Mouse (Mus musculus) hindbrain, embryonic 14.5 days (tissue): ENCODE results near the gene Traf3ip3. TPM values are rescaled to one million over a fixed set of nuclear protein-coding genes. Genes with fewer than 3 reads are reported as not detected.

Experiments used
- ATAC-seq: fragments of 200-750 bp; cut with Nextera tagmentation; 2 replicates; pipeline ENCODE4 v1.8.0; 2017; ENCODE audit warnings: moderate number of reproducible peaks, mild to moderate bottlenecking, moderate TSS enrichment, moderate library complexity; ENCODE audit not compliant: low FRiP score
- DNase-seq: peaks from one replicate; pipeline ENCODE4 v3.0.0-alpha.2; 2015; ENCODE audit warnings: low spot score
- H3K27ac ChIP-seq: fragments of 300-500 bp; sonication (generic); 2 replicates; pipeline ENCODE4 v1.5.1; 2014; ENCODE audit warnings: mild to moderate bottlenecking, moderate library complexity
- H3K27me3 ChIP-seq: fragments of 300-500 bp; sonication (generic); 2 replicates; pipeline ENCODE4 v1.6.1; 2014; ENCODE audit warnings: mild to moderate bottlenecking, low read length, mixed read lengths; ENCODE audit not compliant: control insufficient read depth, insufficient read depth
- H3K36me3 ChIP-seq: fragments of 300-500 bp; sonication (generic); replicated peaks from 2 replicates; pipeline ENCODE4 v1.6.1; 2014; ENCODE audit not compliant: control insufficient read depth, insufficient read depth
- H3K4me1 ChIP-seq: fragments of 300-500 bp; sonication (generic); replicated peaks from 2 replicates; pipeline ENCODE4 v1.6.1; 2014; ENCODE audit warnings: antibody characterized with exemption, low read length, mixed read lengths; ENCODE audit not compliant: control insufficient read depth, insufficient read depth
- H3K4me2 ChIP-seq: fragments of 300-500 bp; sonication (generic); replicated peaks from 2 replicates; pipeline ENCODE4 v1.6.1; 2014; ENCODE audit warnings: mild to moderate bottlenecking, moderate library complexity
- H3K4me3 ChIP-seq: fragments of 300-500 bp; sonication (generic); replicated peaks from 2 replicates; pipeline ENCODE4 v1.5.1; 2014; ENCODE audit warnings: mild to moderate bottlenecking, low read length
- H3K9ac ChIP-seq: fragments of 300-500 bp; sonication (generic); 2 replicates; pipeline ENCODE4 v1.6.1; 2014
- H3K9me3 ChIP-seq: fragments of 300-500 bp; sonication (generic); 2 replicates; pipeline ENCODE4 v1.6.1; 2016; ENCODE audit warnings: low read length; ENCODE audit not compliant: control insufficient read depth
- WGBS: fragments of 180-500 bp; shearing (Covaris S2); extraction: QIAGEN DNeasy Blood & Tissue Kit; methylation state at CpG from one replicate; pipeline ENCODE4 v1.1.7; 2014; 5-methylcytosine and 5-hydroxymethylcytosine counted together
- polyA plus RNA-seq: library from polyadenylated mRNA; unstranded; fragments of >200 nt; fragmentation: Nextera tagmentation; extraction: Ambion mirVana; gene quantifications from 2 replicates; pipeline ENCODE4 v1.2.1, GENCODE M21; 2014

Traf3ip3 gene
- polyA plus RNA-seq, 1 experiment from 2014 or later, result 2.1 TPM

DNA sequence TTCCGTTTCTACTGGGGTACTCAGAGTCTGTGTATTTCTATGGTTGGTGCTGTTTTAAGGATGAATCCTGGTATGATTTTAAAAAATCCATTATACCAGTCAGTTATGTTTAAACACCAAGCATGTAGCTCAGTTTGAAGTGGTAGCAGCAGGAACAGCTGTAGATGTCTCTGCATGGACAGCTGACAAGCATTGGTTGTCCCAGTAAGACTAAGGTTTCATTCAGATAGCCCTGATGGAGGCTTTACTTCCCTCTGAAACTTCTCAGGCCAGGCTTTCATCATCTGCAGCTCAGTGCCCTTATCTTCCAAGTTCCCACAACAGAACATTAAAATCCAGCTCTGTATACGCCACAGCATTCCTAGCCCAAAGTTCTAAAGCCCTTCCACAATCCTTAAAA is 31.2 kb upstream of the Traf3ip3 start:
- H3K27me3 ChIP-seq, result no peaks in the 10 kb centered on the region
- DNase-seq (no peak), ATAC-seq (no peak)
- no peak overlapping the region for H3K27ac ChIP-seq
- H3K9ac ChIP-seq, result no peak overlapping the region
- no peaks in the 10 kb centered on the region for H3K36me3 ChIP-seq
- H3K4me3 ChIP-seq, result no peak overlapping the region
- no peaks in the 10 kb centered on the region for H3K9me3 ChIP-seq
- H3K4me1 ChIP-seq, result no peaks in the 10 kb centered on the region
- 90% methylated on average over 2 of the region's 2 CpGs for WGBS
- H3K4me2 ChIP-seq, result no peak overlapping the region

DNA sequence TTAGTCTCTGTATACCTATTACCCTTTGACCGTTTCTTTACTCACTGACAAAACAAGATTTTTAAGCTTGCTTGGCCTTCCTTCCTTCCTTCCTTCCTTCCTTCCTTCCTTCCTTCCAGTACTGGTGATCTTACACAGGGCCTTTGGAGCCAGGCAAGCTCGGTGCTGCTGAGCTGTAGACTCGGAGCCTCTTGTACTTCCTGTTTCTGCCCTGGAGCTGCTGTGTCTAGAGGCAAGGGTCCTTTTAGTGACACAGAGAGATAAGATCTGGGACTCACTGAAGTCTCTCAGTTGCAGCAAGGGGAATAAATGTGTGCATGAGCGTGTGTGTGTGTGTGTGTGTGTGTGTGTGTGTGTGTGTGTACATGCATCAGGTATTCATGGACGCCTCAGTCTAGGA is 29.4 kb upstream of the Traf3ip3 start:
- no peak for DNase-seq
- 79% methylated on average over 5 of the region's 5 CpGs for WGBS
- no peak overlapping the region for H3K4me2 ChIP-seq
- H3K4me3 ChIP-seq, result no peak overlapping the region
- ATAC-seq, result no peak
- H3K9ac ChIP-seq, result no peak overlapping the region
- no peaks in the 10 kb centered on the region for H3K27me3 ChIP-seq
- H3K9me3 ChIP-seq, result no peaks in the 10 kb centered on the region
- no peaks in the 10 kb centered on the region for H3K4me1 ChIP-seq
- no peak overlapping the region for H3K27ac ChIP-seq
- no peaks in the 10 kb centered on the region for H3K36me3 ChIP-seq

DNA sequence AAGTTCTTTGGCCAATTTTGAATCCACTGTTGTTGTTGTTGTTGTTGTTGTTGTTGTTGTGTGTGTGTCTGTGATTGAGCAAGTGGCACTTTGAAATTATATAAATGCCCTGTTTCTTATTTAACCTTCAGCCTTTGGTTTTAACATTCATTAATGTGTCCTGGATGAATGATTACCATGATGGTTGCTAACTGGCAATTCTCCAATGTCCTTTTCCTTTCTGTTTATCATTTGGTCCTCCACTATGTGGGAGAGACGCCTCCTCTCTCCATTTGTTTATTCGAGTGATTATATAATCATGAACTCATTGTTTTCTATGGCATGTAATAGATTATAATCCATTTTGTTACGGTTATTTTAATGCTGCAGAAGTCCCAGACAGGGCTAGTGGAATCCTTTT is 29.0 kb upstream of the Traf3ip3 start:
- Histone ChIP-seq H3K4me3 (no peak overlapping the region), H3K4me1 (no peaks in the 10 kb centered on the region), H3K9me3 (no peaks in the 10 kb centered on the region), H3K27ac (no peak overlapping the region), H3K36me3 (no peaks in the 10 kb centered on the region), H3K27me3 (no peaks in the 10 kb centered on the region), H3K4me2 (no peak overlapping the region), H3K9ac (no peak overlapping the region)
- no peak for ATAC-seq
- DNase-seq, result no peak
- WGBS, result 74% methylated on average over 3 of the region's 3 CpGs

DNA sequence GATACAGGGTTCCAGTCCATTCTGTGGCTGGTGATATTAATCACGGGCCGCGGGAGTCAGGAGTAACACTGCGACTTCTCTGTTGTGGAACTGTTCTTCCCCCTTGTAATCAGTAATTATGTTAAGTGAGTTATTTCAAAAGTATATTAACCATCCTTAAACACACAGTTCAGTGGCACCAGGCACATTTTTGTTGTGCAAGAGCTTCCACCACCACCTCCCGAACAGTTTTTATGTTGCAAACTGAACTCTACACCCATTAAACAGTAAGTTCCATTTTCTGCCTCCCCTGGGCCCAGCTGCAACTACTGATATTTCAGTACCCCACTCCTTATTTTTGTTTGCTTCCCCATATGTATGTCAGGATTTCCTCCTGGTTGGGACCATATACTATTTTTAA is 28.1 kb upstream of the Traf3ip3 start:
- Histone ChIP-seq H3K9me3 (no peaks in the 10 kb centered on the region), H3K4me2 (no peak overlapping the region), H3K27ac (no peak overlapping the region), H3K4me3 (no peak overlapping the region), H3K36me3 (no peaks in the 10 kb centered on the region), H3K27me3 (no peaks in the 10 kb centered on the region), H3K9ac (no peak overlapping the region), H3K4me1 (no peaks in the 10 kb centered on the region)
- no peak for ATAC-seq
- no peak for DNase-seq
- WGBS, result 97% methylated on average over 5 of the region's 5 CpGs

DNA sequence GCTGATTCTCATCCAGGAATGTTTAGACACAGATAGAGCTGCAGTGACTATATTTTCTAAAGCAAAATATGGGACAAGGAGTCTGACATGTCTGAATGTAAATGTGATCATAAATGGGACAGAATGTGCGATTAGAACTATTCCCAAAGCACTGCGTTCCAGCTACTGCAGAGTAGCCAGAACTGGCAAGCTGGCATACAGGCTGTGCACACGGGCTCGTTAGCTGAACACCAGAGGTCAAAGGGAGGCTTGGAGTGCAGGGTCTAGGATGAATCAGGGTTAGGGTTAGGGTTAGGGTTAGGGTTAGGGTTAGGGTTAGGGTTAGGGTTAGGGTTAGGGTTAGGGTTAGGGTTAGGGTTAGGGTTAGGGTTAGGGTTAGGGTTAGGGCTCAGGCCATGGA is 26.0 kb upstream of the Traf3ip3 start:
- Histone ChIP-seq H3K27ac (no peak overlapping the region), H3K27me3 (no peaks in the 10 kb centered on the region), H3K4me3 (no peak overlapping the region), H3K9me3 (no peaks in the 10 kb centered on the region), H3K4me1 (no peaks in the 10 kb centered on the region), H3K36me3 (no peaks in the 10 kb centered on the region), H3K9ac (no peak overlapping the region), H3K4me2 (no peak overlapping the region)
- no peak for DNase-seq
- 64% methylated on average over 4 of the region's 4 CpGs for WGBS
- no peak for ATAC-seq

DNA sequence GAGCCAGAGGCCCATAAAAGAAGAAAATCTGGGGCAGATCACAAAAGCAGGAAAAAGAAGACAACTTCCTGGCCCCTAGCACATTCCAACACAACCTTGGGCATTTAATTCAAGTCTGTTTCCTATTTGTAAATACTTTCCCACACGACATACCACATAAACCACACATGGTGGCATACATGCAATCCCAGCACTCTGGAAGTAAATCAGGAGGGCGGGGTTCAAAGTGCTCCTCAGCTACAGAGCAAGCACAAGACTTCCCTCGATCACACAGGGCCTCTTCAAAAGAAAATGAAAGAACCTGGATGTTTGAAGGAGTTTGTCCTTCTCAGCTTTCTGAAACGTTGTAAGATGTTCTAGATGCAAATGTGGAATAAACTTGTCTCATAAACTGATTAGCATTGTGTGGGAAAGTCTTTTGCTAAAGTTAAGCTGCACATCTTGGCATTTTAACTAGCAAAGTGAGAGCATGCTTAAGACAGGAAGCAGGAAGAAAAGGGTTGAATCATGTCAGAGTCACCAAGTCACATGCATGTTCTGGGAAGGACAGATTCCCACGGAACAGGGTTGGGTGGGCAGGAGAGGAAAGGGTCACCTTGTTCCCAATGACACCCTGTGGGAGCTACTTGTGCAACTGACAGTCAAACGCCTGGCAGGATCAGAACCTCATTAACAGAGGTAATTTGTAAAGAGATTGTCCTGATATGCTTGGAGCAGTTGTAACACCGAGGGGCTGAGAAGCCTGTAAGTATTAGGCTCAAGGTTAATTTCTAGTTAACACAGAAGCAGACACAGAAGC is 25.4 kb upstream of the Traf3ip3 start:
- ATAC-seq, result no peak
- Histone ChIP-seq H3K9ac (no peak overlapping the region), H3K27me3 (no peaks in the 10 kb centered on the region), H3K4me3 (no peak overlapping the region), H3K27ac (no peak overlapping the region), H3K36me3 (no peaks in the 10 kb centered on the region), H3K4me1 (no peaks in the 10 kb centered on the region), H3K9me3 (no peaks in the 10 kb centered on the region), H3K4me2 (no peak overlapping the region)
- DNase-seq, result no peak
- 56% methylated on average over 7 of the region's 7 CpGs for WGBS

DNA sequence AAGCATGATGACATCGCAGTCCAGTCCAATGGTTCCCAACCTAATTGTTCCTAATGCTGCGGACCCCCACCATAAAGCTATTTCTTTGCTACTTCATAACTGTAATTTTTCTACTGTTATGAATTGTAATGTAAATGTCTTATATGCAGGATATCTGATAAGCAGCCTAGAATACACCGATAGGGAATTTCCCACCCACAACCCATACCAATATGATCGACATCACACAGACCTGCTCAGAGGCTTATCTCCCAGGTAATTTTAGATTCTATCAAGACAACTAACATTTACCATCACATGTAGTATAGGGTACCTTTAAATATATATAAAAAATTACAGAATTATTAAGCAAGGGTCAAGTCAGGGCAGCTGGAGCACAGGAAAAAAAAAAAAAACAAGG is 24.6 kb upstream of the Traf3ip3 start:
- no peak overlapping the region for H3K9ac ChIP-seq
- DNase-seq, result no peak
- no peak overlapping the region for H3K4me2 ChIP-seq
- no peak overlapping the region for H3K4me3 ChIP-seq
- no peak for ATAC-seq
- WGBS, result 87% methylated on average over 4 of the region's 4 CpGs
- H3K36me3 ChIP-seq, result no peaks in the 10 kb centered on the region
- no peak overlapping the region for H3K27ac ChIP-seq
- H3K9me3 ChIP-seq, result no peaks in the 10 kb centered on the region
- no peaks in the 10 kb centered on the region for H3K4me1 ChIP-seq
- H3K27me3 ChIP-seq, result no peaks in the 10 kb centered on the region

DNA sequence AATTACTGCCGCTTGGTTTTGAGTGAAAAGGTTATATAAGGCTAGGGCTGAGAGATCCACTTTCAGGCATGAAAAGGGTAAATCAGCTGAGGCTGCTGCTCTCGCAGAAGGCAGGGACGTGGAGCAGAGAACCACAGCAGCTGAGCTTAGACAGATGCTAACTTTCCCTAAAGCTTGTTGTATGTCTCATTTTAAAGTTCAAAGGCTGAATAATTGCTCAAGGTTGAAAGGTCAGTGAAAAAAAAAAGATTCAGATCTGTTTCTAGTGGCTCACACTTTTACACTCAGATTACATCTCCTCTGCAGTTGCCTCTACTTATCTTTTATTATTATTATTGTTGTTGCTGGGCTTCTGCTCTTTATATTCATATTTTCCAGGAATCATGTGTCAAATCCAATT is 24.0 kb upstream of the Traf3ip3 start:
- H3K4me2 ChIP-seq, result no peak overlapping the region
- no peaks in the 10 kb centered on the region for H3K9me3 ChIP-seq
- DNase-seq (no peak), ATAC-seq (no peak)
- WGBS, result 35% methylated on average over 3 of the region's 3 CpGs
- H3K27ac ChIP-seq, result no peak overlapping the region
- H3K4me3 ChIP-seq, result no peak overlapping the region
- H3K9ac ChIP-seq, result no peak overlapping the region
- H3K36me3 ChIP-seq, result no peaks in the 10 kb centered on the region
- H3K4me1 ChIP-seq, result no peaks in the 10 kb centered on the region
- no peaks in the 10 kb centered on the region for H3K27me3 ChIP-seq

DNA sequence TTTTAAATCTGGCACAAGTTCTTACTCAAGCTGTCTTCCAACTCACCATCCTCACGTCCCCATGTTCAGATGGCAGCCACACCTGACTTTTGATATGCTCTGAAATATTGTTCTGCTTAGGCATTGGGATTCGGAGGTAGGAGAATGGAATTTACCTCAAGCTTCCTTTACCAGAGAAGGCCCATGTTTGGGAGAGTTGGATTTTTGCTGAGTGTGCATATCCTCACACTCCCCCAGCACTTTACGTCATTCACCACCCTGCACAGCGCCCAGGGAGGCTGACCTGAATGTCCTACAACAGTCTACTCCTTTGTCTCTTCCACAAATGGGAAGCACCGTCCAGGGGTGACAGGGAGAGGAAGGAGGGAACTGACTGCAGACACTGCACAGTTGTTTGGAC is 18.9 kb upstream of the Traf3ip3 start:
- H3K27ac ChIP-seq, result no peak overlapping the region
- DNase-seq, result no peak
- no peak overlapping the region for H3K9ac ChIP-seq
- no peaks in the 10 kb centered on the region for H3K27me3 ChIP-seq
- 64% methylated on average over 5 of the region's 5 CpGs for WGBS
- no peak overlapping the region for H3K4me2 ChIP-seq
- no peaks in the 10 kb centered on the region for H3K9me3 ChIP-seq
- no peak overlapping the region for H3K4me3 ChIP-seq
- H3K36me3 ChIP-seq, result no peaks in the 10 kb centered on the region
- no peaks in the 10 kb centered on the region for H3K4me1 ChIP-seq
- no peak for ATAC-seq

DNA sequence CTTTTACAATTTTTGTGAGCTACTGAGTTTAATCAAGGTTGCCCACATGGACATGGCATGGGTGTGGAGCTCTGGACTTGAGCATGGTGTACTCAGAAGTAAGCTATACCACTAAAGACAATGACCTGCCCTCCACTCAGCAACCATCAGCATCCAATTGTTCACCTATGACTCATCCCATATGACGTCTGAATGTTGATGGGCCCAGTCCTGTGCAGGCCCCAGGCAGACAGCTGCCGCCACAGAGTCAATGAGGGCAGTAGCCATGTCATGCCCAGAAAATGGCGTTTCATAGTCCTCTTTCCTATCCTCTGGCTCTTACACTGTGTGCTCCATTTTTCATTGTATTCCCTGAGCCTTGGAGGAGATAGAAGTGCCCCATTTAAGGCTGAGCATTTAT is 14.5 kb upstream of the Traf3ip3 start:
- no peak for ATAC-seq
- Histone ChIP-seq H3K4me1 (no peaks in the 10 kb centered on the region), H3K36me3 (no peaks in the 10 kb centered on the region), H3K9ac (no peak overlapping the region), H3K27ac (no peak overlapping the region), H3K4me3 (no peak overlapping the region), H3K27me3 (no peaks in the 10 kb centered on the region), H3K4me2 (no peak overlapping the region), H3K9me3 (no peaks in the 10 kb centered on the region)
- DNase-seq, result no peak
- 76% methylated on average over 3 of the region's 3 CpGs for WGBS
